ENCODE assay signal across 8 mouse cellular contexts in the genomic region with DNA sequence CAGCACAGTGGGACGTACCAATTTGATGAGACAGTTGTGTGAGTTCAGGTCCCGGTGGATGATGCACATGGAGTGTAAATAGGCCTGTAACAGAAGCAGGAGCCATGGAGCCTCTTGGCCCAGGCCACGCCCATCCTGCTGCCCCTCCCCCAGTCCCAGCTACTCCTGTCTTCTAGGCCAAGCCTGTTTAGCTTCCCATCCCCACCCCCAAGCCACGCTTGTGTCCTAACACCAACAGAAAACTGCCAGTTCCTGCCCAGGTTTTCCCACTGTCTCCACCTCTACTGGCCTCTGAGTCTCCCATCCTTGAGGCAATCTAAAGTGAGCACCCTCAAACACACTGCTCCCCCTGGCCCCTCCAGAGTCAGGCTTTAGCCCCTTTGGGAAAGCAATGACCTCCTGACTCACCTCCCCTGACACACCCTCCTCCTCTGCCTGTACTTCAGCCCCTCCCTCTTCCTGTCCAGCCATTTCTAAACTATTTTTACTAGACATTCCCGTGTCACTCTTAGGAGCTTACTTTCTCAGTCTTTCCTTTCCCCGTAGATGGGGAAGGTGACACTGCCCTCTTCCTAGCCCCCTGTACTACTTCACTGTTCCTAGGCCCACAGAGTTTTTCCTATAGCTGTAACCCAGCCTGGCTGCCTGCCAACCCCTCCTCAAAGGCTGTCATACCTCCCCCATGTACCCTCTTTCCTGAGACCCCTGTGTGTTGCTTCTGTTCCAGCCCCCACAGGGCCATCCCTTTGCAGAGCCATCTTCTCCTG. TPM values are rescaled to one million over a fixed set of nuclear protein-coding genes. Genes with fewer than 3 reads are reported as not detected.
DNase-seq lines count a peak whose midpoint lies in the region; ATAC-seq and TF ChIP-seq lines count a peak whose summit lies in the region.

No protein-coding gene starts in this region.

- H3K9ac ChIP-seq in heart, embryonic 11.5 days (ENCODE audit: low read depth, low read length): peak overlapping the region; percentile 52
- H3K9ac ChIP-seq in liver, embryonic 11.5 days (ENCODE audit: low read depth, low read length): peak overlapping the region; percentile 37; the same call in 1 of the 2 replicates

- TF ChIP-seq POLR2A in kidney, adult 2 months (IDR thresholded peaks at IDR 0.05; ENCODE audit: low read depth, low read length): no peak

- no peaks in the 10 kb centered on the region for H3K4me1 ChIP-seq in kidney, adult 2 months (ENCODE audit: control insufficient read depth, insufficient read depth, low read length)
- H3K4me1 ChIP-seq in heart, embryonic 11.5 days (ENCODE audit: control insufficient read depth, insufficient read depth, low read length): peaks cover 23% of the 10 kb centered on the region
- peaks cover 13% of the 10 kb centered on the region for H3K4me1 ChIP-seq in liver, embryonic 11.5 days (replicated peaks; ENCODE audit: control insufficient read depth, insufficient read depth, low read length)

- H3K9me3 ChIP-seq in heart, embryonic 11.5 days (replicated peaks; ENCODE audit: control insufficient read depth, low read length): no peaks in the 10 kb centered on the region
- H3K9me3 ChIP-seq in liver, embryonic 11.5 days (ENCODE audit: control insufficient read depth, low read length): no peaks in the 10 kb centered on the region

- 46% methylated on average over 6 of the region's 6 CpGs for WGBS in kidney, adult 2 months
- 13% methylated on average over 6 of the region's 6 CpGs for WGBS in heart, embryonic 11.5 days (ENCODE audit: insufficient replicate concordance)
- 30% methylated on average over 6 of the region's 6 CpGs for WGBS in liver, embryonic 11.5 days

- DNase-seq in kidney, adult 2 months: peak; percentile 43
- DNase-seq in kidney, adult 8-10 months: no peak
- DNase-seq in NIH3T3 (ENCODE audit: low read depth): peak; percentile 82
- DNase-seq in liver, embryonic 11.5 days (ENCODE audit: low spot score): no peak
- peak; percentile 77 for DNase-seq in yolk sac, embryonic 10.5 days (ENCODE audit: low spot score)
- DNase-seq in layer of hippocampus, adult 11-12 months (ENCODE audit: low spot score): no peak
- no peak for DNase-seq in left cerebral cortex, adult 8-10 months (ENCODE audit: low spot score in 2 of 2)

- H3K27ac ChIP-seq in kidney, adult 2 months (ENCODE audit: insufficient read depth, low read depth, low read length): no peak overlapping the region
- H3K27ac ChIP-seq in heart, embryonic 11.5 days (ENCODE audit: low read depth, low read length): peak overlapping the region; percentile 65
- H3K27ac ChIP-seq in liver, embryonic 11.5 days (ENCODE audit: low read depth, low read length): peak overlapping the region; percentile 25; the same call in 1 of the 2 replicates

- no peaks in the 10 kb centered on the region for H3K27me3 ChIP-seq in kidney, adult 2 months (replicated peaks; ENCODE audit: control insufficient read depth, insufficient read depth, low read length)
- H3K27me3 ChIP-seq in heart, embryonic 11.5 days (ENCODE audit: control insufficient read depth, insufficient read depth, low read length): no peaks in the 10 kb centered on the region
- H3K27me3 ChIP-seq in liver, embryonic 11.5 days (replicated peaks; ENCODE audit: control insufficient read depth, insufficient read depth, low read length): no peaks in the 10 kb centered on the region

- H3K4me2 ChIP-seq in heart, embryonic 11.5 days: peak overlapping the region; percentile 6; the same call in 1 of the 2 replicates
- H3K4me2 ChIP-seq in liver, embryonic 11.5 days: no peak overlapping the region

- no peak for TF ChIP-seq CTCF in kidney, adult 2 months (conservative IDR thresholded peaks at IDR 0.05; ENCODE audit: insufficient read depth, insufficient read length, low read depth, low read length)

- ATAC-seq in heart, embryonic 11.5 days (replicated peaks; ENCODE audit: insufficient number of reproducible peaks, low FRiP score, low TSS enrichment): peak; percentile 42; the same call in 1 of the 2 replicates
- ATAC-seq in liver, embryonic 11.5 days (replicated peaks; ENCODE audit: low FRiP score): peak; percentile 42

- no peaks in the 10 kb centered on the region for H3K36me3 ChIP-seq in kidney, adult 2 months (ENCODE audit: control insufficient read depth, insufficient read depth, low read length)
- peaks cover 25% of the 10 kb centered on the region for H3K36me3 ChIP-seq in heart, embryonic 11.5 days (ENCODE audit: control insufficient read depth, insufficient read depth, low read length)
- peaks cover 25% of the 10 kb centered on the region for H3K36me3 ChIP-seq in liver, embryonic 11.5 days (ENCODE audit: control insufficient read depth, insufficient read depth, low read length)

- no peak overlapping the region for H3K4me3 ChIP-seq in kidney, adult 2 months (ENCODE audit: insufficient read depth, low read depth, low read length)
- no peak overlapping the region for H3K4me3 ChIP-seq in heart, embryonic 11.5 days (ENCODE audit: low read depth, low read length)
- H3K4me3 ChIP-seq in liver, embryonic 11.5 days (ENCODE audit: low read depth, low read length): no peak overlapping the region

RNA-seq across cellular contexts. Expression of gene Pik3ip1, which starts 18.6 kb away (rescaled TPM):
- 8.5 and 12.6 TPM in 2 replicates for polyA plus RNA-seq in kidney, adult 2 months (2012; rRNA removed)
- polyA plus RNA-seq in heart, embryonic 11.5 days (2014; fragmentation: Nextera tagmentation; extraction: Ambion mirVana): 12.2 and 14.2 TPM in 2 replicates
- polyA plus RNA-seq in liver, embryonic 11.5 days (2014; fragmentation: Nextera tagmentation; extraction: Ambion mirVana): 3.5 and 3.8 TPM in 2 replicates
- 10 to 100 TPM; 40.3 to 44.5 (median 42.4) TPM for total RNA-seq in left cerebral cortex, adult 8-10 months (2022)

Comparison
In these comparisons a context has a peak if more than half of its experiments do, and no peak if none do; other contexts are left out.
1. DNase-seq: peak in kidney, adult 2 months (single experiment), NIH3T3 (single experiment) and yolk sac, embryonic 10.5 days (single experiment); none in kidney, adult 8-10 months (0 of 2), liver, embryonic 11.5 days (single experiment), layer of hippocampus, adult 11-12 months (single experiment) and left cerebral cortex, adult 8-10 months (0 of 2).